Mouse (Mus musculus): Measurements from ENCODE around the gene Bicdl1. TPM values are rescaled to one million over a fixed set of nuclear protein-coding genes. Genes with fewer than 3 reads are reported as not detected.
"Not testable (repeated sequence)": the region's sequence is repeated elsewhere in the genome, so short reads cannot be mapped to it uniquely, and the experiment has no call there.

Gene Bicdl1
- polyA plus RNA-seq, 1 experiment from 2014 or later: 9.1 TPM

DNA sequence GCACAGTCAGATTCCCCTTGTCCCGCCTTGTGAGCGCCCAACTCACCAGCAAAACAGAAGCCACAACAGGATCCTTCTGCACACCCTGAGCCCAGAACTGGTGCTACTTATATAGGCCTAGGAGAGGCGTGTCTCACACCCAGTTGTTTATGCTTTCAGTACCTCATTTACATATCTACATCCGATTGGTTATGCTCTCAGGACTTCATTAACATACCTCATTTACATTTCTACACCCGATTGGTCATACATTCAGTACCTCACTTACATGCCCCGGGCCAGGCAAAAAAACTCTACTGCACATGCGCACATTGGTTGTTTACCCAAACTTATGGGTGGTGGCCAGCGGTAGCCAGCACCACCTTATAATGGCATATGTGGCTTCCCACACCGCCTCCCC lies 20.5 kb upstream of the Bicdl1 start:
- H3K27ac ChIP-seq (replicated peaks); H3K4me3 ChIP-seq; H3K27me3 ChIP-seq (replicated peaks; ENCODE audit: low read depth, poor library complexity, severe bottlenecking); H3K4me1 ChIP-seq; H3K36me3 ChIP-seq (replicated peaks); DNase-seq (ENCODE audit: low spot score); H3K9me3 ChIP-seq: not testable (repeated sequence)
- WGBS: 87% methylated on average over 9 of the region's 9 CpGs

DNA sequence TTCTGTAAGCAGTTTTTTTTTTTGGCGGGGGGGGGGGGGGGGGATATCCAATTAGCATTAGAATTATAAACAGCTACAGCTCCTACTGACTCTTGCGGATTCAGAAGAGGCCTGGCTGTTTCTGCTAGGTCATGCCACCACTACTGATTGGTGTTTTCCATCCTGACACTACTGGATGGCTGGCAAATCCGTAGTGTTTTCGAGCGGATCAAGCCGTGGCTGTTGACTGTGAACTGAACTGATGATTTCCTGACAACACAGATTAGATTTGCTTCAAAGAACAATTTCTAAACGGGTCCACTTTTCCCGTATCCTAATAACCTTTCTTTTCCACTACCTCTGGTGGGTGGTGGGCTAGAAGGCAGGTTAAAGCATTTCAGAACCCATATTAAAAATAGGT lies 16.9 kb upstream of the Bicdl1 start:
- Histone ChIP-seq H3K27ac (replicated peaks) (no peak overlapping the region), H3K9me3 (no peaks in the 10 kb centered on the region), H3K4me1 (no peaks in the 10 kb centered on the region), H3K36me3 (replicated peaks) (no peaks in the 10 kb centered on the region), H3K27me3 (replicated peaks; ENCODE audit: low read depth, poor library complexity, severe bottlenecking) (no peaks in the 10 kb centered on the region), H3K4me3 (no peak overlapping the region)
- DNase-seq (ENCODE audit: low spot score): no peak
- WGBS: 55% methylated on average over 8 of the region's 8 CpGs

DNA sequence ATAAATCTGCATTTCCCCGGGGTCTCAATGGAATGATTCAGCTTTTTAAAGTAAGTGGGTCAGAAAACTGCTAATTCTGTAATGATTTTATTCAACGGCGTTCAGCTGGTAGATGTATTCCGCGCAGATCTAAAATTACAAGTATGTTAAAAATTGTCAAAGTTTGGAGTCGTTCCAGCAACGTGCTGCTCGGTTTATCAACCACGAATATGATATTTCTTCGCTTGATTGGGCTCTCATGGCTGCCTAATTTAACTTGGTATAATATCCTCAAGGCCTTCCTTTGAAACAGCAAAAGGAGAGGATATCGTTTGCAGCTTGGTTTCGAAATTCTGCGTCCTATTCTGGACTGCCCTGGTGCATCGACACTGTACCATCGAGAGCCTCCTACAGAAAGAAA lies 13.9 kb upstream of the Bicdl1 start:
- no peak overlapping the region for H3K4me3 ChIP-seq
- WGBS: 89% methylated on average over 15 of the region's 15 CpGs
- H3K9me3 ChIP-seq: no peaks in the 10 kb centered on the region
- H3K27me3 ChIP-seq (replicated peaks; ENCODE audit: low read depth, poor library complexity, severe bottlenecking): no peaks in the 10 kb centered on the region
- no peak for DNase-seq (ENCODE audit: low spot score)
- H3K4me1 ChIP-seq: no peaks in the 10 kb centered on the region
- H3K36me3 ChIP-seq (replicated peaks): no peaks in the 10 kb centered on the region
- no peak overlapping the region for H3K27ac ChIP-seq (replicated peaks)

DNA sequence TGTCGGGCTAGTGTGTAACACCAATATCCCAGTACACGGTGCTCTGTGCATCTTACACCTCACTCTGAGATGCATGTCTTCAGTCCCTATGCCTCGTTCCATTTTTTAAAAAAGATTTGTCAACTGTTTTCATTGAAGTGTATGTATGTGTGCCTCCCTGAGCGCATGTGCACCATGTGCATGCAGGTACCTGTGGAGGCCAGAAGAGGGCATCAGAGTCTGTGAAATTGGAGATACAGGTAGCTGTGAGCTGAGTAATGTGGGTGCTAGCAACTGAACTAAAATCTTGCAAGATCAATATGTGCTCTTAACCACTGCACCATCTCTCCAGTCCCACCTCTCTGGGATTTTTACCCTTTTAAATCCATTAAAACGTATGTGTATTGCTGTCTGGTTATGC lies 6.6 kb upstream of the Bicdl1 start:
- WGBS: 92% methylated on average over 5 of the region's 5 CpGs
- DNase-seq (ENCODE audit: low spot score): no peak
- Histone ChIP-seq H3K27ac (replicated peaks) (no peak overlapping the region), H3K36me3 (replicated peaks) (no peaks in the 10 kb centered on the region), H3K4me3 (no peak overlapping the region), H3K4me1 (no peaks in the 10 kb centered on the region), H3K27me3 (replicated peaks; ENCODE audit: low read depth, poor library complexity, severe bottlenecking) (peaks cover 11% of the 10 kb centered on the region), H3K9me3 (0 out of 2 replicates have a peak, but pooled peaks cover 2% of the 10 kb centered on the region)

DNA sequence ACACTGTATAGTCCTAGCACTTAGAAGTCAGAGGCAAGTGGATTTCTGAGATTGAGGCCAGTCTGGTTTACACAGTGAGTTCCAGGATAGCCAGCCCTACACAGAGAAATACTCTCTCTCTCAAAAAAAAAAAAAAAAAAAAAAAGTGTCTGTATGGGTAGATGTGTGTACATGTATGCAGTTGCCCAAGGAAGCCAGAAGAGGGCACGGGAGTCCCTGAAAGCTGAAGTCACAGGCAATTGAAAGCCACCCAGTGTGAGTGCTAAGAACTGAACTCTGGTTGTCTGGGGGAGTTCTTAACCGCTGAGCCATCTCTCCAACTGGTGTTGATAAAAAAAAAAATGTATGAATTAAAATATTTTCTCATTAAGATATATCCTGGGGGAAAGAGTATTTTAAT lies 3.1 kb upstream of the Bicdl1 start:
- Histone ChIP-seq H3K9me3 (0 out of 2 replicates have a peak, but pooled peaks cover 2% of the 10 kb centered on the region), H3K27ac (replicated peaks) (no peak overlapping the region), H3K4me1 (peaks cover 23% of the 10 kb centered on the region), H3K4me3 (no peak overlapping the region), H3K27me3 (replicated peaks; ENCODE audit: low read depth, poor library complexity, severe bottlenecking) (peaks cover 29% of the 10 kb centered on the region), H3K36me3 (replicated peaks) (no peaks in the 10 kb centered on the region)
- no peak for DNase-seq (ENCODE audit: low spot score)
- WGBS: 77% methylated on average over 2 of the region's 2 CpGs

DNA sequence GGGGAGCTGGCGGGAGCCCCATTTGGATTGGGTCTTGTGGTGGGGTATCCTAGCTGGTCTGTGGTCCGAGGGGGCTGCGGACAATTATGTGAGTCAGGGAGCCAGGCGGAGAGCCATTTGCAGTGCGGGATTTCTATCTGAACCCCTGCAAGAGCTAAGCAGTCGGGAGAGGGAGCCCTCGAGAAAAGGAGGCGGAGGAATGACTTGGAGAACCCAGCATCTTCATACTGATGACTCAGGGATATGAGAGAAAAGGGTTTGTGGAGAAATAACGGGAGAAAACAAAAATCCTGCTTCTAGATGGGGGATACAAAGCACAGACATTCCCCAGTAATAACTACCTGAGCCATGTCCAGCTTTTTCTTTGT lies 1.4 kb upstream of the Bicdl1 start:
- Histone ChIP-seq H3K4me3 (peak overlapping the region; percentile 71), H3K27me3 (replicated peaks; ENCODE audit: low read depth, poor library complexity, severe bottlenecking) (peaks cover 36% of the 10 kb centered on the region), H3K36me3 (replicated peaks) (no peaks in the 10 kb centered on the region), H3K4me1 (peaks cover 23% of the 10 kb centered on the region), H3K9me3 (no peaks in the 10 kb centered on the region), H3K27ac (replicated peaks) (0 out of 2 replicates have a peak overlapping the region, but pooled peaks have one; percentile 48)
- WGBS: under 1% methylated on average over 9 of the region's 9 CpGs
- DNase-seq (ENCODE audit: low spot score): no peak

DNA sequence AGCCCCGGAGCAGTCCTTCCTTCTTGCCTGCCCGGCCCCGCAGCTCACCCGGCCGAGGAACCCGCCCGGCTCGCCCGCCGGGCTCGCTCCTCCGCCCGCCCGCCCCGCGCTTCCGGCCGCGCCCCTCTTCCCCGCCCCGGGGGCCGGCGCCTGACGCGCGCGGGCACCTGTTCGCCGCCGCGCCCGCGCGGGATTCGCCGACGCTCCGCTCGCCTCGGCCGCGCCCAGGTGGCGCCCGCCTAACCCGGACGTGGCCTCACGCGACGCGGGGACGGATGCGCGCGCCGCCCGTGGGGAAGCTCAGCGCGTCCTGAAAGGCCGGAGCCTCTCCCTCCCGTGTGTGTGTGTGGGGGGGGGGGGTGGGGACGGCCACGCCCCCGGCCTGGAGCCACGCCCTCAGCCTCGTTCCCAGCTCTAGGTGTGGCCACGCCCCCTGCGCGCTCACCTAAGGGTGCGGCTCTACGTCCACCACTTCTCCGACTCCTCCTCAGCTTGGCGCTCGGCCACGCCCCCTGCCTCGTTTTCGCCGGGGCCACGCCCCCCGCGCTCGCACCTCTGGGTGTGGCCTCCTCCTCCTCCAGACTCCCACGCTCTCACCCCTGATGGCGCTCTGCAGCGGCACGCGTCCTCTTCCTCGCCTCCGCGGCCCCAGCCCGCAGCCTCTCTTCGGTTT lies 891 bp upstream of the Bicdl1 start:
- H3K4me1 ChIP-seq: peaks cover 23% of the 10 kb centered on the region
- H3K27me3 ChIP-seq (replicated peaks; ENCODE audit: low read depth, poor library complexity, severe bottlenecking): peaks cover 36% of the 10 kb centered on the region
- peak; percentile 92 for DNase-seq (ENCODE audit: low spot score)
- no peaks in the 10 kb centered on the region for H3K36me3 ChIP-seq (replicated peaks)
- H3K27ac ChIP-seq (replicated peaks): 0 out of 2 replicates have a peak overlapping the region, but pooled peaks have one; percentile 48
- no peaks in the 10 kb centered on the region for H3K9me3 ChIP-seq
- under 1% methylated on average over 91 of the region's 91 CpGs for WGBS
- peak overlapping the region; percentile 71 for H3K4me3 ChIP-seq

DNA sequence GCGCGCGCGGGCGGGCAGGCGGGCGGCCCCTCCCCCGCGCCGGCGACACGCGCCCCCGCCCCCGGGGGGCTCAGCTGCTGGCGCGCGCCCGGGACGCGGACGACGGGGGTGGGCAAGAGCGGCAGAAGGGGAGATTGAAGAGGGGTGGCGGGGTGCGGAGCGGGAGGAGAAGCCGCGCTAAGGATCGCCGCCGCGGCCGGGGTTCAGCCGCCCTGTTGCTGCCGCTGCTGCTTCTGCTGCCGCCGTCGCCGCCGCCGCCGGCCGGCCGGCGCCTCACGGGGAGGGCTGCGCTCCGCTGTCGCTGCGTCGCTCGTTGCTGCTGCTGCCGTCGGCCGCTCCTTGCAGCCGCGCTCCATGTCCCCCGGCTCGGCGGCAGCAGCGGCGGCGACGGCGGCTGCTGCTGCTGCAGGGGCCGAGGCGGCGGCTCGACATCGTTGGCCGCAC lies 333 bp upstream of the Bicdl1 start:
- no peaks in the 10 kb centered on the region for H3K36me3 ChIP-seq (replicated peaks)
- 0 out of 2 replicates have a peak overlapping the region, but pooled peaks have one; percentile 48 for H3K27ac ChIP-seq (replicated peaks)
- peaks cover 36% of the 10 kb centered on the region for H3K27me3 ChIP-seq (replicated peaks; ENCODE audit: low read depth, poor library complexity, severe bottlenecking)
- peak; percentile 56 for DNase-seq (ENCODE audit: low spot score)
- H3K9me3 ChIP-seq: no peaks in the 10 kb centered on the region
- peaks cover 23% of the 10 kb centered on the region for H3K4me1 ChIP-seq
- 3% methylated on average over 67 of the region's 72 CpGs for WGBS
- peak overlapping the region; percentile 71 for H3K4me3 ChIP-seq

DNA sequence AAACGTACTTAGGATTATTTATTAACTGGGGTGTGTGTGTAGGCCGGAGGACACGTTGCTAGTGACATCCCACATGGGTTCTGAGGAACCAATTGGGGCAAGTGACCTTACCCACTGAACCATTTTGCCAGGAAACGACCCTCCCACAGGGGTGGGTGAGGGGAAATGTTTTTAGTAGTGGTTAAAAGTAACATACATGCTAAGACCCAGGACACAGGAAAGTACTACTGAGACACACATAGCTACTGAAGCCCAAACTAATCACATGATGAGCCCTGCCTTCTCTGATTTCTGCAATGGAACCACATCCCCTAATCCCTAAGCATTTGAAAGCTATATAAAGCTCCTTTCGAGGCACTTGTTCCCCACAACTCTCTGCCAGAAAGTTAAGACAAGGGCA lies 1.1 kb downstream of the Bicdl1 start:
- H3K27me3 ChIP-seq (replicated peaks; ENCODE audit: low read depth, poor library complexity, severe bottlenecking): peaks cover 36% of the 10 kb centered on the region
- 71% methylated on average over 5 of the region's 5 CpGs for WGBS
- peak overlapping the region; percentile 71 for H3K4me3 ChIP-seq
- H3K4me1 ChIP-seq: peaks cover 23% of the 10 kb centered on the region
- H3K9me3 ChIP-seq: no peaks in the 10 kb centered on the region
- no peak overlapping the region for H3K27ac ChIP-seq (replicated peaks)
- DNase-seq (ENCODE audit: low spot score): no peak
- H3K36me3 ChIP-seq (replicated peaks): no peaks in the 10 kb centered on the region

DNA sequence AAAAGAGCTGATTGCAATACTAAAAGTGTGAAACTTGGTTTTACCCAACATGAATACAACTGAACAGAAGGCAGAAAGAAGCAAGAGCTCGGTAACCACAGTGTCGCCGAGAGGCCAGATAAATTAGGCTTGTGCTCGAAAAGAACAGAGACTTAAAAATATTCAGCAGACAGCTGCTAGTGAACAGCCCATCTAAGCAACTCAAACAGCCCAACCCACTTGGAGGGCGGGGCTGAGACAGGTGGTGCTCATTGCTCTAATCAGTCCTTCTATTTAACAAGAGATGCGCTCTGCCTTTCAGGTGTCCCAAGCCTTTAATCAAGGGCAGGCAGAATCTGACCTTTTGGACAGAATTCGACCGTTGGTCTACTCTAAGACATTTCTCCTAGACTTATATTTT lies 4.8 kb downstream of the Bicdl1 start:
- Histone ChIP-seq H3K27ac (replicated peaks) (no peak overlapping the region), H3K4me1 (peaks cover 10% of the 10 kb centered on the region), H3K27me3 (replicated peaks; ENCODE audit: low read depth, poor library complexity, severe bottlenecking) (peaks cover 24% of the 10 kb centered on the region), H3K4me3 (no peak overlapping the region), H3K9me3 (no peaks in the 10 kb centered on the region), H3K36me3 (replicated peaks) (no peaks in the 10 kb centered on the region)
- 86% methylated on average over 8 of the region's 8 CpGs for WGBS
- no peak for DNase-seq (ENCODE audit: low spot score)

DNA sequence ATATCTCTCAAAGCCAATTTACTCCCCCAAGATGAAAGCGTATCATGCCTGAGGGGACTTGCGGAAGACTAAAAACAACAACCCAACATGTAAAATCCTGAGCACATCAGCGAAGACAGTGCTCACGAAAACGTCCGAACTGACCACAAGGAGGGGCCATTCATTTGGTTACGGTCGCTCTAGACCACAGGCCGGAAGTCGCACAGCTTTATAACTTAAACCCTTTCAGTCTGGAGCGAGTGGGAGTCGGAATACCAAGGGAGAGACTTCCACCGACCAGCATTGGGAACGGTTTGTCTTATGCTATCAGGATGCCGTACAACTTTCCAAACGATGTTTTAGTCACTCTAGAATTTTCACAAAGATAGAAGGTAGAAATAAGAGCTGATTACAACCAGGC lies 5.4 kb downstream of the Bicdl1 start:
- Histone ChIP-seq H3K27me3 (replicated peaks; ENCODE audit: low read depth, poor library complexity, severe bottlenecking) (peaks cover 22% of the 10 kb centered on the region), H3K4me1 (peaks cover 6% of the 10 kb centered on the region), H3K27ac (replicated peaks) (no peak overlapping the region), H3K4me3 (no peak overlapping the region), H3K9me3 (no peaks in the 10 kb centered on the region), H3K36me3 (replicated peaks) (no peaks in the 10 kb centered on the region)
- no peak for DNase-seq (ENCODE audit: low spot score)
- WGBS: 81% methylated on average over 16 of the region's 16 CpGs

DNA sequence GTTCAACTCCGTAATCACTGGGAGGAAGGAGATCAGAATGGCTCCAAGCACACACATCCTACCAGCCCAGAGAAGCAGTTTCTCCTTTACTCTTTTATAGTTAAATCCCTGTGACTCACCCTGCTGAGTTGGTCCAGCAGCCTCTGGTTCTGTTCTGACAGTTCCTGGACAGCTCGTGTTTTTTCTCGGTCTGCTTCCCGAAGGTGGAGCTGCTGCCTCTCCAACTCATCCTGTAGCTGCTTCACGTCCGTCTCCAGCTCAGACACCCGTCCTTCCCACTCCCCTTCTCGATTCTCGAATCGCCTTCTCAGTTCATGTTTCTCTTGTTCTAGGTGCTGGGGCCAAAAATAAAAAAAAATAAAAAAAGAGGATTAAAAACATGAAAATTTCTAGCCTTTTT lies 7.0 kb downstream of the Bicdl1 start:
- no peaks in the 10 kb centered on the region for H3K9me3 ChIP-seq
- WGBS: 89% methylated on average over 10 of the region's 10 CpGs
- no peak for DNase-seq (ENCODE audit: low spot score)

DNA sequence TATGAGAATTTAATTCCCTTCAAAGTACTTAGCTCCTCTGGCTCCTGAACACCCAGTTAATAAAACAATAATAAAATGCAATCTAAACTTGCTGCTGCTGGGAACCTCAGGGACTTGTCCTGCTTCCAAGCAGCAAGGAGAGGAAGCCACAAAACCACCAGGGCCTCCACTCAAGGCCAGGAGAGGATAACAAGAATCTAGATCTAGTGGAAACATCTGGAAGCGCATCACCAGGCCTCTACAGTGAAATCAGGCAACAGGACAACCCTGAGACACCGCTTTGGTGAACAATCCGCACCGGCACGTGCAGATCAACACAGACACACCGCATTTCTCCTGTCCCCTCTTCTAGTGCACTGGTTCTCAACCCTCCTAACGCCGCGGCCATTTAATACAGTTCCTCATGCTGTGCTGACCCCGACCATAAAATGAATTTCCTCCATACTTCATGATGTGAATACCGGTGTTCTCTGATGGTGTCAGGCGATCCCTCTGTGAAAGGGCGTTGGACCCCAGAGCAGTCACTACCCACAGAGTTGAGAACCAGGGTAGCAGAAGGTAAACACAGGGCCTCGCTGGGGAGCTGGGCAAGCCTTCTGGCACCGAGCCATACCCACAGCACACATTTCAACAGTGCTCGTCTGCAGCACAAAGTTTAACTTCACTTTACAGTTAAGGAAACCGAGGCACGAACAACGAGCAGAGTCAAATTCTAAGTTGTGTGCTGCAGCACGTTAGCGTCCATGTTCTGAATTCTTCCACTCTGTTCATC lies 9.0 kb downstream of the Bicdl1 start:
- no peaks in the 10 kb centered on the region for H3K9me3 ChIP-seq
- WGBS: 91% methylated on average over 21 of the region's 21 CpGs
- DNase-seq (ENCODE audit: low spot score): no peak
- H3K36me3 ChIP-seq (replicated peaks): no peaks in the 10 kb centered on the region
- no peak overlapping the region for H3K27ac ChIP-seq (replicated peaks)
- H3K4me3 ChIP-seq: no peak overlapping the region
- no peaks in the 10 kb centered on the region for H3K4me1 ChIP-seq
- H3K27me3 ChIP-seq (replicated peaks; ENCODE audit: low read depth, poor library complexity, severe bottlenecking): no peaks in the 10 kb centered on the region

More for the DNA sequence above, 7.0 kb downstream of the Bicdl1 start:
- no peaks in the 10 kb centered on the region for H3K4me1 ChIP-seq
- no peak overlapping the region for H3K4me3 ChIP-seq
- H3K27ac ChIP-seq (replicated peaks): no peak overlapping the region
- H3K36me3 ChIP-seq (replicated peaks): no peaks in the 10 kb centered on the region
- peaks cover 6% of the 10 kb centered on the region for H3K27me3 ChIP-seq (replicated peaks; ENCODE audit: low read depth, poor library complexity, severe bottlenecking)
